Mouse (Mus musculus) kidney, postnatal 4 days (tissue): ENCODE results near the gene Pla2g2f.

Experiments used
- DNase-seq, 2 experiments: peaks; one replicate each; pipeline ENCODE4 v3.0.0; 2021; ENCODE audit warnings: mixed read lengths in 2 of 2

The Pla2g2f gene

GRCm38 (mm10) chr4:138755983-138756382 is 1.4 kb downstream of the Pla2g2f start:
- DNase-seq, result no peak

- DNase-seq, result no peak
These were observed 2.0 kb downstream of the Pla2g2f start for GRCm38 (mm10) chr4:138755439-138755838.

DNA sequence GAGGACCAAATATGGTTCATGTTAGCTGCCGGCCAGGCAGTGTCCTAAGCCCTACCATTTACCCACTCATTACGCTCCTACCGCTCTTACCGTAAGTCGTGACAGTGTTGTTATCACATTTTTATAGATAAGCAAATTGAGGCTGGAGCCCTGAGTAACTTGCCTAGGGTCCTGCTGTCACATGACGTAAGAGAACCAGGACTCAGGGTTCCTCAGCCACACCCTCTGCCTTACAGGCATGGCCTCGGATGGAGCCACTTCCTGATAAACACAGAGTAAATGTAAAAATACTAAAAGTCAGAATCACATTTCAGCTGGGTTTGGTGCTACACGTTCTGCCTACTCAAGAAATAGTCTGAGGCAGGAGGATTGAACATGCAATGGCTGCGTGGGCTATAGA is 3.0 kb downstream of the Pla2g2f start:
- no peak for DNase-seq

DNA sequence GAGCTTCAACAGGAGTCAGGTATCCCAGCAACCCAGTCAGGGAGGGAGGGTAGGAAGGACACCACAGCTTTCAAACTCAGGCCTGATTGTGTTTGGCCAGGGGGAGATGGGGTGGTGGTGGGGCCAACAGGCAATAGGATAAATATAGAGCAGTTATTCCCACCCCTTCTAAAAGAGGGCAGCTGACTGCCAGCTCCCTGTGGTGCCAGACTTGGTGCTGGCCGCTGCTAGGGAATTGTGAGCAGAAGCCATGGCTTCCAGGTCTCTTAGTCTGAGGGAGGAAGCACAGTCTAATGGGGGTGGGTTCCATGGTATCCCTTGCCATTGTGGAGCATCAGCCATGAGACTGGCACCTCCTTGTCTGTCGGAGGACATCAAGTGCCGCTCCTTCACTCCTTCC is 3.8 kb downstream of the Pla2g2f start:
- no peak for DNase-seq

DNA sequence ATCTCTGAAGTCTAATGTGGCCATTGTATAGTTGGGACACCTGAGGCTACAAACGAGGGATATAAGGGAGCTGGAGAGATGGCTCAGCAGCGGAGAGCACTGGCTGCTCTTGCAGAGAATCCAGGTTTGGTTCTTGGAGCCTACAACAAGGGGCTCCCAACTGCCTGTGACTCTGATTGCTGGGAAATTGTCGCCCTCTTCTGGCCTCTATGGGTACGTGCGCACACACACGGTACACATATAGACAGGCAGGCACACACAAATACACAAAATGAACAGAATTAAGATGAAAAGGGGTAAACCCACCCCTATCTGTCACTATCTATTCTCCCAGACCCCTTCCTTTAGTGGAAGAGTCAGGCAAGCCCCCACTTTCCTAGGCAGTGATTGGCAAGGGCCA is 4.8 kb downstream of the Pla2g2f start:
- DNase-seq, result no peak

DNA sequence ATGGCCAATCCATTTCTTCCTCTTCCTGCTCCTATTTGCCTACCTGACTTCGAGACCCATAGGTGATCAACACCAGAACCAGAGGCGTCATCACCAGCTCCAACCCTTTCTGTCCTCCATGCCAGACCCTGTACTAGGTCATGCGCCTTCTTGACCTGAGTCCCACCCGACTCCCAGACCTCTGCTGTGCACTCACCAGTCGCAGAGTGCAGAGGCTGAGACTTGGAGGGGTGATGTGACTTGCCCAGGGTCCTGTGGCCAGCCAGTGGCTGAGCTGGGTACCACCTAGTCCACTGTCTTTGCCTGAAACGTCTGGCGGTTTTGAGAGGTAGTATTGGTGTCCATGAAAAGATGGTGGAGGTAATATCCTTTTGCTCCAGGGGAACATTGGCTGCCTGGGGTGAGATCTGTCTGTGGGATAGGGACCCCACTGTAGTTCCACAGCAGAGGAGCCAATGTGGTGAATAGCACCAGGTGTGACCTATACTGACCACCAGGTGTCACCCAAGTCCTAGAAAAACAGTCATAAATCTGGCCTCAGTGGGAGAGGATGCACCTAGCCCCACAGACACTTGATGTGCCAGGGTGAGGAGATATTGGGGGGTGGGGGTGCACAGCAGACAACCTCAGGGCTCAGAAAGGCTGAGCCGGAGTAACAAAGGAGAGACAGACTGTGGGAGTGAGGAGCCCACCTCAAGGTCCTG is 8.9 kb downstream of the Pla2g2f start:
- DNase-seq, result peak; percentile 47 to 65

DNA sequence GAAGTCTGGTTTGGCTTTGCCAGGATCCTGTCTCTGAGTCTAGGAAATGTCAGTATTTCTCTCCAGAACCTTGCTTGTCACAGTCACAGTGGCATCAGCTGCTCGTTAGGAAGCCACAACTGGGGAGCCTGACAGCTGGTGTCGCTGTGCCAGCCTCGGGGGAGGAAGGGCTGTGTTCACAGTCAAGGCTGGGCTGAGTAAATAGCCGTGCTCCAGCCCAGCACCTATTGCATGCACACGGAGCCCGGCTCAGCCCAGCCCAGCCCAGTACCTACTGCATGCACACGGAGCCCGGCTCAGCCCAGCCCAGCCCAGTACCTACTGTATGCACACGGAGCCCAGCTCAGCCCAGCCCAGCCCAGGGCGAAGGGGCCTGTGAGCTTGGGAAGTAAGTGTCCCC is 9.6 kb downstream of the Pla2g2f start:
- DNase-seq, result peak; percentile 24 to 37

DNA sequence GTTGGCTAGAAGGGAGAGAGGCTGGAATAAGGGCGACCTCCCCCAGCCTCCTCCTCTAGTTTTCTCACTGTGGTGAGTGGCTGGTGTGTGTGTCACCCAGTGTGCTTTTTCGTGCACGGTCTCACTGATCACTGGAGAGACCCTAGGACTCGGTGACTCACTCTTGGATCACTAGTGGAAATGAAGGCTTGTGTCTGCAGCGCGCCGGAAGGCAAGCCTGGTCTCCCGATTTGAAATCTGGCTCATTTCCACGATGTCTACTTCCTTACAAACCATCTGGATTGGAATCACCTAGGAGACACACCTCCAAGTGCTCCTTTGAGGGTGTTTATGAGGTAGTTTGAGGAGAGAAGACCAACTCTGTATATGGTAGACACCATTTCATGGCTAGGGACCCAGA is 10.6 kb downstream of the Pla2g2f start:
- no peak for DNase-seq

GRCm38 (mm10) chr4:138745884-138746283 is 11.5 kb downstream of the Pla2g2f start:
- DNase-seq, result peak; percentile 72 to 79

- no peak for DNase-seq
These were observed 18.1 kb downstream of the Pla2g2f start for GRCm38 (mm10) chr4:138739136-138739851.

DNA sequence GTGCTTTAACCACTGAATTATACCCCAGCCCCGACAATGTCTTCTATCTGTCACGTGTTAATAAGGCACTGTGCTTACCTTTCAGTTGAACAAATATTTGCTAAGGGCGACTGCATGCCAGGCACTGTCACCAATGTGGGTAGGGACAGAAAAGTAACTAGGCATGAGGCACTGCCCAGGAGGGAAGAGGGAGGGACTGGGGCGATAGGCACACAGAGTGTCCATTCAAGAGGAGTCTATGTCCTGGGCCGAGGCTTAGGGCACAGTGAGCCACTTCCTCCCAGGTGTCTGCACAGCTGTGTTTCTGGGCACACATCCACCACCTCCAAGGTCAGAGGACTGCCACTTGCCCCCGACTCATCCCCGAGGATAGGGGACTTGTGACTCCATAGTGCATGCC is 20.4 kb downstream of the Pla2g2f start, which contains the start of gene Ubxn10:
Ubxn10 (minus strand) TSS at position 137 of the 400 bp plus-strand sequence.
- no peak for DNase-seq

DNA sequence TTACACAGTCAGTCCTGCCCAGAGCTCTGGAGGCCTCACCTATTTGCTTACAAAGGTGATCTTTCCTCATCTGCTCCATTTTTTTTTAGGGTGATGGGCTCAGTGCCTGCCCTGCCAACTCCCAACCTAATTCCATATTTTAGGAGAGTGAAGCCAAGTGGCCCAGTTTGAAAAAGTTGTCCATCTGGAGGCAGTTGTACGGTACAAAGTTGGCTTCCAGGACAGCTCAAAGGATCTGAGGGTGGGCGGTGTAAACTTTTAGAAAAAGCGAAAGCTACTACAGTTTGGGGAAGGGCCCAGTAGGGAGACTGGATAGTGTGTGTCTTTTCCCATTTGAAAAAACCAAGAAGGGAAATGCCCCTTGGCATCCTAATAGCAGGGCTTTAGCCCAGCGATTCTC is 22.6 kb downstream of the Pla2g2f start:
- no peak for DNase-seq

DNA sequence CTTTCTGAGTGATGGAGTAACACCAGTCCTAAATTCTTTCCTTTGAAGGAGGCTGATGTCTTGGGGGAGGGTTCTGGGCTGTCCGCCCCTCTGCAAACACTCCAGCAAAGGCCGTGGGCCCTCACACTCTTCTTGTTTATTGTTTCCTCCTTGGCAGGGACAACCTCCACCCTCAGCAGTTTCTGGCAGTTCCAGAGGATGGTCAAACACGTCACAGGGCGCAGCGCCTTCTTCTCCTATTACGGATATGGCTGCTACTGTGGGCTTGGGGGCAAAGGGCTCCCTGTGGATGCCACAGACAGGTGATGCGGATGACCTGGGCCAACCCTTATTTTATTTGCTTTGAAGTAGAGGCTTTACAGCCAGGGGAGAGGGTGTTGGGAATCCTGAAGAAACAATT is 23.3 kb downstream of the Pla2g2f start:
- peak in 1 of 2 experiments; percentile 34 for DNase-seq

- peak; percentile 56 to 63 for DNase-seq
These were observed 28.3 kb downstream of the Pla2g2f start for GRCm38 (mm10) chr4:138729018-138729703.

GRCm38 (mm10) chr4:138725751-138726150 is 31.7 kb downstream of the Pla2g2f start:
- DNase-seq, result peak; percentile 57 to 77

DNA sequence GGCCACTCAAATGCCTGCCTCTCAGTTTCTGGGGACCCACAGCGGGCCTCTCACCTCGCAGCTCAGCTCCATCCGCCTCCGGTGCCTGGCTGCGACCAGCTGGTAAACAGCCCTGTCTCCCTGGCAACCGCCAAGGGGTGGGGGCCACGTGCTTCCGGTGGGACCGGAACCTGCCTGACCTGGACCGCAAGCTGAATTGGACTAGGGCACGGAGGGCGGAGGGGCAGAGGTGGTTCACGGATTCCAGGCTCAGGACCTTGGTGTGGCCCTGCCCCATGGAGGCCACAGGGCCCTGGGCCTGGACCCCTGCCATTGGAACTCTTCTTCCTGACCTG is 32.3 kb downstream of the Pla2g2f start:
- DNase-seq, result peak; percentile 83 to 90

DNA sequence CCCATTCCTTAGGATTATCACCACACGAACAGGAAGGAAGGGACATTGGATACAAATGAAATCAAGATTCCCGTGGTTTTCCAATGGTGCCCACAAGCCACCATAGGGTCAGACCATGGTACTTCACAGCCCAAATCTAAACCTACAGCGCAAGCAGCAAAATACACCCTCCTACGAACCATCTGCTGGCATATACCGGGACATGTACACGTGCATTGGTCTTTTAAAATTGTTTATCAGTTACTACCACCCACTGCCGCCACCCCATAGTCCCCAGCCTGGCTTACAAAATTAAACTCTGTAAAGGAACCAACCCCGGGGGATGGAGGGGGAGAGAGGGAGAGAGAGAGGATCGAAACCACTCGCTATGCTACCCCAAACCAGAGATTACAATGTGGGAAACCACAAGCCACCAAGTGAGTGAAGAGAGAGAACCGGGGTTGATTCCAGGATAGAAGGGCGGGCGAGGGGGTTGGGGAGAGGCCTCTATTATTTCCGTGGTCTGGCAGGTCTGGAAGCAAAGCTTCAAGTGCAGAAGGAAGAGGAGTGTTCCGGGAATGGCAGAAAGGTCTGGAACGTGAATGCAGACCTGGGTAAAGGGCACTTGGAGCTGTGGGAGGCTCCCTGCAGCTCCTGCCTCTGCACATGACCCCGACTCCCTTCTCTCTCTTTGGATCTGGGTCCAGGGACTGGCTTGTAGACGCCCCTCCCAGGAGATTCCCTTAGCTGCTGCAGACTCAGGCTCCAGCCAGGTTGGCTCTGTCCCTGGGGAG is 32.9 kb downstream of the Pla2g2f start, which contains the start of gene Pla2g2c:
Pla2g2c (plus strand) TSS at position 439 of the 773 bp plus-strand sequence.
- DNase-seq, result no peak

DNA sequence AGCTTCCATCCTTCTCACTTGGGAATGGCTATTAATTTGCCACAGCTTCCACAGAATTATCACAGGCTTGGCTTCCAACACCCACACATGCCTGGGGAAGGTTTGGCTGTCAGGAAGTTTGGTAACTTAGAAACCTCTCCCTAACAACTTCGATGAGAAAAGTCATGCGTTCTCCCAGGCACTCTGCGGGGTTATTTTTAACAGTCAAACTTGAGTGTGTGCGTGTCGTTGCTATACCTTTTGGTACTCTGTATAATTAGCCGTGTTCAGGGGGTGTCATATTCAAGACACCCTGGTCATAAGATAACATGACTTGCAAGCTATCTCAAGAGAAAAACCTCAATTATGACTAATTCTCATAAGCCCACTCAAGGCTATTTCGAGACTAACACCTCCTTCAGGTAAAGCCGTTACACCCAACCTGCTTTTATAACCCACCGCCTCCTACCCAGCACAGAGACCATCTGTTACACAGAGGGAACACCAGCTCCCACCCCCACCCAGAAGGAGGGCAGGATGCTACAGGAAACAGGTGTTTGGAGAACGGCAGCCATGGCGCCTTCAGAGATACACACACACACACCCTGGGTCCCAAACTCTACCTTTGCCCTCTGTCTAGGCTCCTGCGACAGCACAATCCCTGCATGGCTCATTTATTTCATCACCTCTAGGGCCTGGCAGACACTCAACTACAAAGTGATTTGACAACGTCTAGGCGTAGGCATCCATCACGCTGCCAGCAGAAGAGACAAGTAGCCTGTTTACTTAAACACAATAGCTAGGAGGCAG is 33.7 kb downstream of the Pla2g2f start:
- DNase-seq, result peak in 1 of 2 experiments; percentile 31

DNA sequence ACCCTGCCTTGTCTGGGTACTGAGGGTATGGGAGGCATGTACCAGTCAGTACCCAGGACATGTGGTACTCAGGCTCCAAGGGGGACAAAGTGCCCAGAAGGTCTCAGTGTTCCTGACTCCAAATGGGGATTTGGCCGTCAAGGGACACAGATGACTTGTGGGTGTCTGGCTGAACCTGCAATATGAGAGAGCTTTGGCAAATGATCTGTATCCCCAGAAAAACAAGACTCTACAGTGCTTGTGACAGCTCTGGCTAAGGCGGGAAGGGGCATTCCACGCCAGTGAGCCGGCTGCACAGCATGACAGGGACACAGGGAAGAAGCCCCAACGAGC is 38.2 kb downstream of the Pla2g2f start:
- no peak for DNase-seq

GRCm38 (mm10) chr4:138718586-138719263 is 38.7 kb downstream of the Pla2g2f start:
- DNase-seq, result no peak

- DNase-seq, result no peak
These were observed 40.7 kb downstream of the Pla2g2f start for GRCm38 (mm10) chr4:138716697-138717096.

GRCm38 (mm10) chr4:138714186-138714585 is 43.2 kb downstream of the Pla2g2f start:
- DNase-seq, result no peak
